In genomic region chr15:12578276-12578675, GRCm38 (mm10) we compare ENCODE assay signal across 9 mouse cellular contexts.
DNase-seq lines count a peak whose midpoint lies in the region; ATAC-seq lines count a peak whose summit lies in the region.
"Had no signal": no experiment of that assay in that cellular context is flagged by ENCODE, and none has a peak within 500 bp of the region (broad histone marks: within the 10 kb centered on the region; RNA-seq: fewer than 3 reads in every experiment).

No protein-coding gene starts in this region.

- no peak overlapping the region for H3K27ac ChIP-seq in embryonic facial prominence, embryonic 10.5 days (replicated peaks)
- no peak overlapping the region for H3K27ac ChIP-seq in hindbrain, embryonic 12.5 days
- H3K27ac ChIP-seq: embryonic facial prominence, embryonic 13.5 days had no signal

- no peaks in the 10 kb centered on the region for H3K36me3 ChIP-seq in embryonic facial prominence, embryonic 10.5 days (replicated peaks)
- H3K36me3 ChIP-seq in hindbrain, embryonic 12.5 days = no peaks in the 10 kb centered on the region
- H3K36me3 ChIP-seq: embryonic facial prominence, embryonic 13.5 days had no signal

- H3K4me3 ChIP-seq in embryonic facial prominence, embryonic 10.5 days = no peak overlapping the region
- no peak overlapping the region for H3K4me3 ChIP-seq in hindbrain, embryonic 12.5 days
- H3K4me3 ChIP-seq: embryonic facial prominence, embryonic 13.5 days had no signal

- no peak overlapping the region for H3K4me2 ChIP-seq in hindbrain, embryonic 12.5 days (replicated peaks)
- H3K4me2 ChIP-seq: embryonic facial prominence, embryonic 13.5 days had no signal

- WGBS in embryonic facial prominence, embryonic 10.5 days = 50% methylated on average over 5 of the region's 5 CpGs
- 40% methylated on average over 5 of the region's 5 CpGs for WGBS in hindbrain, embryonic 12.5 days

- no peak overlapping the region for H3K9ac ChIP-seq in hindbrain, embryonic 12.5 days

- no peaks in the 10 kb centered on the region for H3K27me3 ChIP-seq in embryonic facial prominence, embryonic 10.5 days (replicated peaks; ENCODE audit: low read depth, poor library complexity, severe bottlenecking)
- H3K27me3 ChIP-seq in hindbrain, embryonic 12.5 days = no peaks in the 10 kb centered on the region
- H3K27me3 ChIP-seq: embryonic facial prominence, embryonic 13.5 days had no signal

- intact Hi-C loops in left cerebral cortex, postnatal 4 days (cut with DNase I) = loop anchor here (10.0 kb wide), 2 partner anchors 303 to 603 kb away; no protein-coding TSS in a partner anchor

- DNase-seq in layer of hippocampus, adult 11-12 months (ENCODE audit: low spot score) = peak; percentile 72
- DNase-seq in layer of hippocampus, adult 9-10 months (ENCODE audit: low spot score) = no peak
- peak; percentile 61 for DNase-seq in adrenal gland, postnatal 10 days
- DNase-seq in embryonic facial prominence, embryonic 10.5 days (ENCODE audit: low spot score) = peak; percentile 77
- peak; percentile 72 for DNase-seq in left cerebral cortex, postnatal 4 days
- DNase-seq in neural tube, embryonic 10.5 days (ENCODE audit: extremely low spot score, low spot score) = peak; percentile 67
- DNase-seq in thymus, postnatal 25 days = peak; percentile 45

- peaks cover 9% of the 10 kb centered on the region for H3K4me1 ChIP-seq in embryonic facial prominence, embryonic 10.5 days
- peaks cover 8% of the 10 kb centered on the region for H3K4me1 ChIP-seq in hindbrain, embryonic 12.5 days

- no peaks in the 10 kb centered on the region for H3K9me3 ChIP-seq in embryonic facial prominence, embryonic 10.5 days
- no peaks in the 10 kb centered on the region for H3K9me3 ChIP-seq in hindbrain, embryonic 12.5 days (replicated peaks)
- H3K9me3 ChIP-seq: embryonic facial prominence, embryonic 13.5 days had no signal

- ATAC-seq in hindbrain, embryonic 12.5 days (ENCODE audit: low FRiP score) = peak; percentile 27; the same call in 1 of the 2 replicates
